Comparison of ENCODE assay signal across 7 mouse cellular contexts in genomic region chr5:67260531-67261371, GRCm38 (mm10). TPM values are rescaled to one million over a fixed set of nuclear protein-coding genes. Genes with fewer than 3 reads are reported as not detected.
DNase-seq lines count a peak whose midpoint lies in the region; ATAC-seq lines count a peak whose summit lies in the region.

Gene Tmem33, plus strand, starts transcription at chr5:67260565.

- peak; percentile 95 for ATAC-seq in intestine, embryonic 15.5 days

- peak within 1 kb of the TSS; percentile 64 for H3K4me3 ChIP-seq in intestine, embryonic 15.5 days (replicated peaks)
- peak within 1 kb of the TSS; percentile 86 for H3K4me3 ChIP-seq in midbrain, embryonic 10.5 days

- H3K27me3 ChIP-seq in intestine, embryonic 15.5 days (replicated peaks) = no peaks in the 10 kb centered on the region
- no peaks in the 10 kb centered on the region; the same call in 1 of the 2 replicates for H3K27me3 ChIP-seq in midbrain, embryonic 10.5 days (ENCODE audit: low read depth, poor library complexity, severe bottlenecking)

- DNase-seq in adrenal gland, adult 2 months = peak; percentile 97
- peak; percentile 91 for DNase-seq in embryo, embryonic 11.5 days (ENCODE audit: low read depth, low spot score)
- peak; percentile 86 to 89 for DNase-seq in gastrocnemius, postnatal 36 days
- peak; percentile 92 to 98 for DNase-seq in left cerebral cortex, postnatal 25 days (ENCODE audit: low spot score in 2 of 2)
- DNase-seq in midbrain, embryonic 10.5 days (ENCODE audit: low spot score) = peak; percentile 92
- DNase-seq in right cerebral cortex, postnatal 4 days = peak; percentile 79

- peak within 1 kb of the TSS; percentile 68 for H3K4me2 ChIP-seq in intestine, embryonic 15.5 days (replicated peaks)

- intact Hi-C loops in gastrocnemius, postnatal 36 days (cut with DNase I) = loop anchor here (5.0 kb wide), 1 partner anchor 47 kb away; the partner anchor contains the start of gene Slc30a9
- intact Hi-C loops in left cerebral cortex, postnatal 25 days (cut with DNase I) = no loop called here

- WGBS in intestine, embryonic 15.5 days = under 1% methylated on average over 67 of the region's 67 CpGs
- under 1% methylated on average over 67 of the region's 67 CpGs for WGBS in midbrain, embryonic 10.5 days

- no peaks in the 10 kb centered on the region for H3K9me3 ChIP-seq in intestine, embryonic 15.5 days
- H3K9me3 ChIP-seq in midbrain, embryonic 10.5 days (replicated peaks) = no peaks in the 10 kb centered on the region

- H3K36me3 ChIP-seq in intestine, embryonic 15.5 days = peaks cover 15% of the 10 kb centered on the region
- peaks cover 38% of the 10 kb centered on the region for H3K36me3 ChIP-seq in midbrain, embryonic 10.5 days

- H3K4me1 ChIP-seq in intestine, embryonic 15.5 days (replicated peaks) = peaks cover 3% of the 10 kb centered on the region; the same call in 1 of the 2 replicates
- H3K4me1 ChIP-seq in midbrain, embryonic 10.5 days = peaks cover 22% of the 10 kb centered on the region

- H3K9ac ChIP-seq in intestine, embryonic 15.5 days = peak within 1 kb of the TSS; percentile 64

- H3K27ac ChIP-seq in intestine, embryonic 15.5 days = peak within 1 kb of the TSS; percentile 87
- H3K27ac ChIP-seq in midbrain, embryonic 10.5 days (replicated peaks) = peak within 1 kb of the TSS; percentile 96

RNA-seq across cellular contexts. Expression of gene Tmem33, which starts in this region (rescaled TPM):
- 100 to 1,000 TPM; 127 to 188 TPM for total RNA-seq in adrenal gland, adult 2 months (2021)
- polyA plus RNA-seq in adrenal gland, adult 2 months (2012; rRNA removed) = 158 and 210 TPM in 2 replicates
- total RNA-seq in gastrocnemius, postnatal 36 days (2021) = 10 to 100 TPM; 23.4 to 26.8 TPM
- 115 and 116 TPM in 2 replicates for polyA plus RNA-seq in intestine, embryonic 15.5 days (2015; fragmentation: Nextera tagmentation; extraction: Ambion mirVana)
- 100 to 1,000 TPM in 1 of 2 experiments, 10 to 100 TPM in 1; 95.6 to 103 TPM for total RNA-seq in left cerebral cortex, postnatal 25 days (2021)
- 118 and 130 TPM in 2 replicates for polyA plus RNA-seq in midbrain, embryonic 10.5 days (2016; fragmentation: Nextera tagmentation; extraction: Ambion mirVana)

Comparison
In these comparisons a context has a peak if more than half of its experiments do, and no peak if none do; other contexts are left out.
1. Peak in every context shown above with its lines: DNase-seq, ATAC-seq, H3K4me3 ChIP-seq and H3K27ac ChIP-seq.